Mouse (Mus musculus): Measurements from ENCODE around the gene Mael. TPM values are rescaled to one million over a fixed set of nuclear protein-coding genes. Genes with fewer than 3 reads are reported as not detected.

Gene Mael
- polyA plus RNA-seq, 1 experiment from 2014 or later = 0.20 TPM

DNA sequence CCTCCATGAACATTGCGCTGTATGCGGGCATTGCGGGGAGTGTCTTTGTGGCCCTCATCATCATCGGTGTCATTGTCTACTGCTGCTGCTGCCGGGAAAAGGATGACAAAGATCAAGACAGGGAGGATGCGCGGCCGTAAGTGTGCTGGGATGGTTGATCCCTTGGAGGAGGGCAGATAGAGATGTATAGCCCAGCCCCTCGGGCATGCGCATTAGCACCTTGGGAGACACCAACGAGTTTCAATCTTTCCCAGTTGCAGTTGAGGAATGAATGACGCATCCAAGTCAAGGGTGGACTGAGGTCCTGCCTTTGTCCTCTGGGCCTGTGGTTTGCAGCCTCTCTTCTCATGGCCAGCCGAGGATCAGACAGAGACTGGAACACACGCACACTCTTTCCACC lies 74.0 kb downstream of the Mael start:
- Histone ChIP-seq H3K4me3 (replicated peaks; ENCODE audit: low read length) (no peak overlapping the region), H3K27me3 (ENCODE audit: control insufficient read depth, insufficient read depth, low read length) (0 out of 2 replicates have a peak, but pooled peaks cover 4% of the 10 kb centered on the region), H3K4me1 (replicated peaks; ENCODE audit: control insufficient read depth, insufficient read depth, low read length) (no peaks in the 10 kb centered on the region), H3K27ac (no peak overlapping the region), H3K4me2 (replicated peaks) (no peak overlapping the region), H3K36me3 (replicated peaks; ENCODE audit: control insufficient read depth, insufficient read depth) (no peaks in the 10 kb centered on the region), H3K9me3 (ENCODE audit: control insufficient read depth, low read length) (no peaks in the 10 kb centered on the region), H3K9ac (no peak overlapping the region)
- ATAC-seq (ENCODE audit: low FRiP score) (no peak), DNase-seq (ENCODE audit: low spot score) (no peak)
- 92% methylated on average over 14 of the region's 14 CpGs for WGBS

DNA sequence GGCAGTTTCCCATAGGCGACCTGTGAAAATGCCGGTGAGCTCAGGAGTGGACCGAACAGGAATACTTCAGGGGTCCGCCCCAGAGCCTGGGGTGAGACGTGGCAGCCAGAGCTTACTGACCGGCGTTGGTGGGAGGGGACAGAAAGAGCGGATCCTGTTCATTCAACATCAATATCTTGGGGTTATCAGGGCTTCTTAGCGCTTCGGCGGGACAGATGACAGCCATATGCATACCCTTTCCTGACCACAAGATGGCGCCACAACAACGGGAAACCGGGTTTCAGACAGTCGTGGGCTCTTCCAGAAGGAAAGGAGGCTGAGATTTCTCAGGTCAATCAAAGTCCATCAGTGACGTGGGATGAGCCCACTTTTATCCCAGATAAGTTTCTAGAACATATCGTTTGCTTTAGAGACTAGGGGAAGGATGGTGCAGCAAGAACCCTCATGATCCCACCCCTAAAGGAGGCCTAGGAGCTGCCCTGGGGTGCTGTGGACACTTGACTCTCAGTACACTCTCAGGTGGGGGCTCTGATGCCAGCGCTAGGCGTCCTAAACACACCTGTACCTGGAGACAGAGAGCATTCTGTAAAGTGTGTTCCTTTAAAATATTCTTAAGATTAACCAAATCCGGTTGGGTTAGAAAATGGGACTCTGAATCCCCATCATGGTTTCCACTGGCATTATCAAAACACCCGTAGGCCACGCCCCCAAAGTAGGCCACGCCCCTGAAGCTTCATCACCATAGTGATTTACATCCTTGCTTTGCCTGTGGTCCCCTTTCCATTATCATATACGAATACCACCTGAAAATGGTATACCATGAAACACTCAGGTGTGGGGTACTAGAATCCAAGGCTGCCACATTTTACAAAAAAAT lies 77.7 kb downstream of the Mael start:
- WGBS = 18% methylated on average over 24 of the region's 24 CpGs
- Histone ChIP-seq H3K9ac (no peak overlapping the region; the same call in 1 of the 2 replicates), H3K27ac (no peak overlapping the region), H3K27me3 (ENCODE audit: control insufficient read depth, insufficient read depth, low read length) (peaks cover 4% of the 10 kb centered on the region; the same call in 1 of the 2 replicates), H3K4me2 (replicated peaks) (peak overlapping the region; percentile 48), H3K9me3 (ENCODE audit: control insufficient read depth, low read length) (no peaks in the 10 kb centered on the region), H3K4me1 (replicated peaks; ENCODE audit: control insufficient read depth, insufficient read depth, low read length) (no peaks in the 10 kb centered on the region), H3K36me3 (replicated peaks; ENCODE audit: control insufficient read depth, insufficient read depth) (no peaks in the 10 kb centered on the region), H3K4me3 (replicated peaks; ENCODE audit: low read length) (no peak overlapping the region)
- ATAC-seq (ENCODE audit: low FRiP score) (peak; percentile 75; the same call in 1 of the 2 replicates), DNase-seq (ENCODE audit: low spot score) (peak; percentile 94)

DNA sequence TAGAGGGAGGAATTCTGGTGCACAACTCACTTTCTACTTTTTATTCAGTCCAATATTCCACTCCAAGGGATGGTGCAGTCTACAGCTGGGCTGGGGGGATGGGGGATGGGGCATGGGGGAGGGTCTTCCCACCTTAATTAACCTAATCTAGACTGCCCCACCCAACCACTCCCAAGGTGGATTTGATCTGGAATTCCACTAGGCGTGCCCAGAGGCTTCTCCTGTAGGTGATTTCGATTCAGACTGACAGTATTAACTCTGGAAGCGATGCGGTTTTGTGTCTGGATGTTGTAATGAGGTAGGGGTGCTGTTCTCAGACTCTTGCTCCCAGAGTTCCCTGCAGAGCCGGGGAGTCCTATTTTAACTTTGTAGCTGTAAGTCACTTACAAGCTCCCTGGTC lies 78.4 kb downstream of the Mael start:
- peak overlapping the region; percentile 48 for H3K4me2 ChIP-seq (replicated peaks)
- 56% methylated on average over 5 of the region's 5 CpGs for WGBS
- H3K27ac ChIP-seq = no peak overlapping the region
- no peaks in the 10 kb centered on the region for H3K4me1 ChIP-seq (replicated peaks; ENCODE audit: control insufficient read depth, insufficient read depth, low read length)
- peaks cover 10% of the 10 kb centered on the region for H3K27me3 ChIP-seq (ENCODE audit: control insufficient read depth, insufficient read depth, low read length)
- no peaks in the 10 kb centered on the region for H3K9me3 ChIP-seq (ENCODE audit: control insufficient read depth, low read length)
- no peak for ATAC-seq (ENCODE audit: low FRiP score)
- DNase-seq (ENCODE audit: low spot score) = no peak
- no peaks in the 10 kb centered on the region for H3K36me3 ChIP-seq (replicated peaks; ENCODE audit: control insufficient read depth, insufficient read depth)
- H3K9ac ChIP-seq = no peak overlapping the region; the same call in 1 of the 2 replicates
- no peak overlapping the region for H3K4me3 ChIP-seq (replicated peaks; ENCODE audit: low read length)

DNA sequence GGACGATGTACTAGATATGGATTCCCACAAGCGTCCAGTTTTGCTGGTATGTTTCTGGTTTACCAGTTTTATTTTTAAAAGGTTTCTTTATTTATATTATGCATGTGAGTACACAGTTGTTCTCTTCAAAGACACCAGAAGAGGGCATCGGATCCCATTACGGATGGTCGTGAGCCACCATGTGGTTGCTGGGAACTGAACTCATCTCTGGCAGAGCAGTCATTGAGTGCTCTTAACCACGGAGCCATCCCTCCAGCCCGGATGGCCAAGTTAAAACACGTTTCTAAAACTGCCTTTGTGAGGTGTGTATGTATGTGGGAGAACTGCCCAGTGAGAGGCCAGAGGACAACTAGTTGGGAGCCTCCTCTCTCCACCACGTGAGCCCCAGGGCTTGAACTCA lies 79.9 kb downstream of the Mael start:
- peaks cover 18% of the 10 kb centered on the region for H3K27me3 ChIP-seq (ENCODE audit: control insufficient read depth, insufficient read depth, low read length)
- ATAC-seq (ENCODE audit: low FRiP score) = no peak

DNA sequence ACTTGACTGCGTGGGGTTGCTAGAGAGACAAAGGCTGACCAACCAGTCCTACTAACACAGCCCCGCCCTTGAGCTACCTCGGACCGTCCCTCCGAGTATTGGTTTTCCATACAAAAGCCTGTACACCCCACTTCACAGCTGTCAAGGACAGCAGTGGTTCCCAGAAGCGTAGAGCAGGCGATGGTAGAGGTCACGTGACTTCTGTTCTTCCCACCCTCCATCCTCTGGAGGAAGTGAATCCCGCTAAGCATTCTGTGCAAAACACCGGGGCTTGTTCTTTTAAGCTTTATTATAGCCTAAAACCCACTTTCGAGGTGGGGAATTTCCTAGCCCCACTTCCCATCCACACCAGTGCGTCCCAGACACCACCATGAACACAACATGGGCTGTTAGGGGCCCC lies 80.8 kb downstream of the Mael start:
- H3K4me3 ChIP-seq (replicated peaks; ENCODE audit: low read length) = no peak overlapping the region
- no peak overlapping the region for H3K4me2 ChIP-seq (replicated peaks)
- DNase-seq (ENCODE audit: low spot score) (no peak), ATAC-seq (ENCODE audit: low FRiP score) (no peak)
- H3K27me3 ChIP-seq (ENCODE audit: control insufficient read depth, insufficient read depth, low read length) = peaks cover 18% of the 10 kb centered on the region
- no peak overlapping the region for H3K9ac ChIP-seq
- H3K9me3 ChIP-seq (ENCODE audit: control insufficient read depth, low read length) = no peaks in the 10 kb centered on the region
- 82% methylated on average over 12 of the region's 12 CpGs for WGBS
- no peak overlapping the region for H3K27ac ChIP-seq
- H3K36me3 ChIP-seq (replicated peaks; ENCODE audit: control insufficient read depth, insufficient read depth) = no peaks in the 10 kb centered on the region
- no peaks in the 10 kb centered on the region for H3K4me1 ChIP-seq (replicated peaks; ENCODE audit: control insufficient read depth, insufficient read depth, low read length)

More for the DNA sequence above, 79.9 kb downstream of the Mael start:
- DNase-seq (ENCODE audit: low spot score) = no peak
- Histone ChIP-seq H3K9ac (no peak overlapping the region), H3K4me1 (replicated peaks; ENCODE audit: control insufficient read depth, insufficient read depth, low read length) (no peaks in the 10 kb centered on the region), H3K4me2 (replicated peaks) (no peak overlapping the region), H3K4me3 (replicated peaks; ENCODE audit: low read length) (no peak overlapping the region), H3K27ac (no peak overlapping the region), H3K9me3 (ENCODE audit: control insufficient read depth, low read length) (no peaks in the 10 kb centered on the region), H3K36me3 (replicated peaks; ENCODE audit: control insufficient read depth, insufficient read depth) (no peaks in the 10 kb centered on the region)
- 65% methylated on average over 9 of the region's 9 CpGs for WGBS

DNA sequence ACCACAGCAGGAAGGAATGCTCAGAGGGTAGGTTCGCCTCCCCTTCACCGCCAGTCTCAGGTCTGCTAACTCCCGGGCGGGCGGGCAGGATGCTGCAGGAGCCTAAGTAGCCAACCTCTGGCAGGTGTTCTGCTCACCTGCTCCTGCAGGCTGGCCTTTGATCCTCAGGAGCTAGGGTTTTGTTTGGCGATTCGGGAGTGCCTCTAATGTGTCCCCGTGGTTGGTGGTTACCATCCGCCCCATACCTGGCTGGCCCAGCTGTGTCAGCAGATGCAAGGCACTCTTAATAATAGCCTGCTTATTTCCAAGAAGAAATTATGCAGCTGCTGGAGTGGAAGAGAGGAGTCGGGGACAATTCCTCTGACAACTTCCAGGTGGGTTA lies 83.4 kb downstream of the Mael start:
- ATAC-seq (ENCODE audit: low FRiP score) (no peak), DNase-seq (ENCODE audit: low spot score) (no peak)
- H3K9me3 ChIP-seq (ENCODE audit: control insufficient read depth, low read length) = no peaks in the 10 kb centered on the region
- no peak overlapping the region for H3K9ac ChIP-seq
- 60% methylated on average over 10 of the region's 10 CpGs for WGBS
- H3K4me1 ChIP-seq (replicated peaks; ENCODE audit: control insufficient read depth, insufficient read depth, low read length) = no peaks in the 10 kb centered on the region
- no peak overlapping the region for H3K4me3 ChIP-seq (replicated peaks; ENCODE audit: low read length)
- H3K4me2 ChIP-seq (replicated peaks) = no peak overlapping the region
- H3K36me3 ChIP-seq (replicated peaks; ENCODE audit: control insufficient read depth, insufficient read depth) = no peaks in the 10 kb centered on the region
- H3K27ac ChIP-seq = no peak overlapping the region
- H3K27me3 ChIP-seq (ENCODE audit: control insufficient read depth, insufficient read depth, low read length) = peaks cover 15% of the 10 kb centered on the region

DNA sequence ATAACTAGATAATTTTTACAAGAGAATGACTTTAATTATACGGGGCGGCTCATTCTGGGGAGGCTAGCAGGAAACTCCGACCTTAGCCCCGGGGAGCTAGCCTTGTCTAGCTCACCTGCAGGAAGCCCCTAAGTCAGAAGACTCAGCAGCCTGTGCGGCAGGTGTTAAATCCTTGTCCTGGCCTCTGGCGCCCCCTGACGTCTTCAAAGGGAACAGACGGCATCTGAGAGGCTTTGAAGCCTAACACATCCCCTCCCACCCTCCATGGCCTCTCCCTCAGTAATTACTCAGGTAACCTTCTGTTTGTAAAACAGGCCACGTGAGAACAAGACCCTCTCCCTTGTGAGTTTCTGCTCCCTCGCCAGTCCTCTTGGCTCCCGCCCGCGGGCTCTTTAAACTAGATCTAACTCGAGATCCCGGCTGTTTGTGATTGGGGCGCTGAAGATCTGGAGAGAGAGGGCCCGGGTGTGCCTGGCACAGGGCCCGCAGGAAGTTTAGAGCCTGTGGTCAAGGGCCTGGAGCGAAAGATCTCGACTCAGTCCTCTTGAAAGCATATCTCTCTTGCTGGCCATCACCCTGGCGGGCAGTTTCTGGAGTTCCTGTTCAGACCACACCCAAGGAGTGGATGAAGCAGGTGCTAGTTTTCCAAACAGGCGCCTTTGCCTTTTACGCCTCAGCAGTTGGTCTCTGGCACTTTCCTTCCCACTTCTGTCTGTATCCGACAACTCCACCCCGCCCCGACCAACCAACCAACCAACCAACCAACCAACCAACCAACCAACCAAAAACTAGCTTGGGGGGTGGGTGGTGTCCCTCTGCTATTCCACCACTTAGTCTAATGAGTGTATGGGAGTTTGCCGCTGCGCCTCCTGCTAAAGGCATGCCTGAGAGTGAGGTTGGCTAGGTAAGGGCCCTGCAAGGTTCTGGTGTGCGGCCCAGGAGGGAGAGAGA lies 84.1 kb downstream of the Mael start:
- Histone ChIP-seq H3K9ac (0 out of 2 replicates have a peak overlapping the region, but pooled peaks have one; percentile 28), H3K27ac (no peak overlapping the region), H3K27me3 (ENCODE audit: control insufficient read depth, insufficient read depth, low read length) (peaks cover 20% of the 10 kb centered on the region), H3K9me3 (ENCODE audit: control insufficient read depth, low read length) (no peaks in the 10 kb centered on the region), H3K4me3 (replicated peaks; ENCODE audit: low read length) (no peak overlapping the region), H3K36me3 (replicated peaks; ENCODE audit: control insufficient read depth, insufficient read depth) (no peaks in the 10 kb centered on the region), H3K4me2 (replicated peaks) (peak overlapping the region; percentile 30), H3K4me1 (replicated peaks; ENCODE audit: control insufficient read depth, insufficient read depth, low read length) (no peaks in the 10 kb centered on the region)
- WGBS = 18% methylated on average over 29 of the region's 29 CpGs
- DNase-seq (ENCODE audit: low spot score) (peak; percentile 87), ATAC-seq (ENCODE audit: low FRiP score) (peak; percentile 57; the same call in 1 of the 2 replicates)

DNA sequence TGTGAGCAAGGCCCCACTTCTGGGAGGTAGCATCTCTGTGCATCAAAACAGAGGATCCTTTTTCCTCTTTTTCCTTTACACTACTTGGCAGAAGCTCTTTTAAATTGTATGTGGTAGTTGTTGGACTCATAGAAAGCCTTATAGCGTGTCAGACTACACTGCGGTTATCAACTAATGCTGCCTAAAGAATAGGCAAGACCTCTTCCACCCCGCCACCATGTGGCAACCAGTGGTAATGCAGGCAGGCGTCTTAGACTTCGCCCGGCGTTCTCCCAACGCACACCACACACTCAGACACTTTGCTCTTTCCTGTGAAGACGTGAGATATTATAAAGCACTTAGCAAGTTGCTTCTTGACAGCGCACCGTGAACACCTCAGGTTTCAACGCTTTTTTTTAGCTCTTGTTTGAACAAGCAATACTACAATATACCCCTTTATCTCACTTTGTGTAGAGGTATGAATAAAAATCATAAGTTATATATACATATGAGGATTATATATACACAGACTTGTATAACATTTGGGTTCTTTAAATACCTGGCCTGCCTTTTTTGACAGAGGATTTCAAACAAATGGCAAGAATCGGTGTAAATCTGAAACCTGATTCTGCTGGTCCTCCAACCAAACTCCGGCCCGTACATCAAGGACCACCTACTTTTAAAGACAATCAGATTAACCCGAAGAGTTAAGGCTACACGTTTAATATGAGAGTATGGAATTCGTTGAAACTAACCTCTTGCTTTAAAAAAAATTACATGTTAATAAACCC lies 85.0 kb downstream of the Mael start:
- peak; percentile 57 for ATAC-seq (ENCODE audit: low FRiP score)
- no peak overlapping the region for H3K4me2 ChIP-seq (replicated peaks)
- H3K9ac ChIP-seq = no peak overlapping the region
- no peaks in the 10 kb centered on the region for H3K36me3 ChIP-seq (replicated peaks; ENCODE audit: control insufficient read depth, insufficient read depth)
- H3K27ac ChIP-seq = no peak overlapping the region
- no peak overlapping the region for H3K4me3 ChIP-seq (replicated peaks; ENCODE audit: low read length)
- DNase-seq (ENCODE audit: low spot score) = peak; percentile 97
- peaks cover 22% of the 10 kb centered on the region for H3K27me3 ChIP-seq (ENCODE audit: control insufficient read depth, insufficient read depth, low read length)
- no peaks in the 10 kb centered on the region for H3K9me3 ChIP-seq (ENCODE audit: control insufficient read depth, low read length)
- H3K4me1 ChIP-seq (replicated peaks; ENCODE audit: control insufficient read depth, insufficient read depth, low read length) = no peaks in the 10 kb centered on the region
- 14% methylated on average over 18 of the region's 18 CpGs for WGBS

All from hindbrain, embryonic 14.5 days (tissue).